Mouse (Mus musculus) E14TG2a.4 (cell line): ENCODE results near the gene Cdk5rap2.

Experiments used
- CTCF ChIP-seq: conservative IDR thresholded peaks from 2 replicates; pipeline ENCODE4 v1.5.1; 2014; ENCODE audit warnings: low read length
- NANOG ChIP-seq: IDR thresholded peaks from 2 replicates; pipeline ENCODE4 v1.6.1; 2014; ENCODE audit warnings: borderline replicate concordance, low read length, mixed read lengths

GRCm38 (mm10) chr4:70332576-70332975 is 77.7 kb downstream of the Cdk5rap2 start:
- TF ChIP-seq CTCF (no peak), NANOG (peak; percentile 36; the same call in 1 of the 2 replicates)
